Mouse (Mus musculus): Measurements from ENCODE around the gene Nfe2. TPM values are rescaled to one million over a fixed set of nuclear protein-coding genes. Genes with fewer than 3 reads are reported as not detected.

Nfe2 gene
- total and polyA plus RNA-seq, 3 experiments, result 0.14 TPM; not detected in 2

GRCm38 (mm10) chr15:103307125-103307524 lies 48.9 kb upstream of the Nfe2 start:
- TF ChIP-seq BHLHE40 (IDR thresholded peaks at IDR 0.05; ENCODE audit: low read depth, low read length) (no peak), SMC3 (IDR thresholded peaks at IDR 0.05; ENCODE audit: low read depth, low read length) (peak; percentile 87), CHD1 (IDR thresholded peaks at IDR 0.05; ENCODE audit: low read depth, low read length) (no peak), IRF4 (IDR thresholded peaks at IDR 0.05; ENCODE audit: low read depth, low read length) (peak; percentile 72; the same call in 1 of the 2 replicates), MAZ (IDR thresholded peaks at IDR 0.05; ENCODE audit: low read depth, low read length) (no peak), MAX (IDR thresholded peaks at IDR 0.05; ENCODE audit: low read length) (no peak), MEF2A (IDR thresholded peaks at IDR 0.05; ENCODE audit: borderline replicate concordance, low read depth, low read length) (peak; percentile 41; the same call in 1 of the 2 replicates), ELF1 (IDR thresholded peaks at IDR 0.05; ENCODE audit: low read depth, low read length) (peak; percentile 89), ZC3H11A (IDR thresholded peaks at IDR 0.05; ENCODE audit: low read depth, low read length) (peak; percentile 35; the same call in 1 of the 2 replicates), POLR2A (IDR thresholded peaks at IDR 0.05; ENCODE audit: low read depth, low read length) (peak; percentile 39), CTCF (conservative IDR thresholded peaks at IDR 0.05 in 1 of 2, IDR thresholded peaks at IDR 0.05 in 1 of 2; ENCODE audit: low read depth in 2 of 2, low read length in 2 of 2) (peak; percentile 92 to 98), MAFK (IDR thresholded peaks at IDR 0.05; ENCODE audit: insufficient replicate concordance, low read length) (no peak), HCFC1 (IDR thresholded peaks at IDR 0.05; ENCODE audit: low read depth, low read length) (peak; percentile 66), SIN3A (IDR thresholded peaks at IDR 0.05; ENCODE audit: low read length) (peak; percentile 76), CHD2 (IDR thresholded peaks at IDR 0.05; ENCODE audit: low read length) (no peak), RAD21 (IDR thresholded peaks at IDR 0.05; ENCODE audit: low read depth, low read length) (peak; percentile 95)
- Histone ChIP-seq H3K4me2 (ENCODE audit: insufficient read depth, low read depth, poor library complexity, severe bottlenecking) (peak overlapping the region; percentile 27; the same call in 1 of the 2 replicates), H3K27ac (ENCODE audit: insufficient read depth, low read depth) (no peak overlapping the region), H3K4me1 (ENCODE audit: control insufficient read depth in 1 of 2, insufficient read depth in 2 of 2) (peaks cover 10 to 84% of the 10 kb centered on the region in 2 experiments; a peak in 3 of 4 replicates), H3K9me3 (replicated peaks; ENCODE audit: low read length) (no peaks in the 10 kb centered on the region), H3K36me3 (replicated peaks in 1 of 2; ENCODE audit: control insufficient read depth in 1 of 2, insufficient read depth in 1 of 2, low read length in 1 of 2) (peaks cover 0 to 1% of the 10 kb centered on the region in 2 experiments), H3K79me2 (replicated peaks; ENCODE audit: control insufficient read depth, extremely low read depth, insufficient read depth, poor library complexity, severe bottlenecking) (no peaks in the 10 kb centered on the region), H3K9ac (ENCODE audit: insufficient read depth, low read depth) (peak overlapping the region; percentile 28), H3K4me3 (replicated peaks in 1 of 3; ENCODE audit: low read depth in 2 of 3, low read length in 2 of 3, poor library complexity in 1 of 3) (no peak overlapping the region), H3K27me3 (replicated peaks) (peaks cover 5% of the 10 kb centered on the region)
- dilution Hi-C loops (cut with MboI; ENCODE audit: extremely low pct_ligation_motif_present, extremely low pct_unique_long_range_greater_than_20kb, low sequenced_read_pairs) (no loop called here), in situ Hi-C loops (cut with MboI; ENCODE audit: low pct_ligation_motif_present, low pct_unique_long_range_greater_than_20kb, low sequenced_read_pairs) (loop anchor here (5.0 kb wide), 2 partner anchors 55 to 120 kb away; no protein-coding TSS in a partner anchor)
- peak; percentile 98 for DNase-seq (ENCODE audit: extremely low read depth)

DNA sequence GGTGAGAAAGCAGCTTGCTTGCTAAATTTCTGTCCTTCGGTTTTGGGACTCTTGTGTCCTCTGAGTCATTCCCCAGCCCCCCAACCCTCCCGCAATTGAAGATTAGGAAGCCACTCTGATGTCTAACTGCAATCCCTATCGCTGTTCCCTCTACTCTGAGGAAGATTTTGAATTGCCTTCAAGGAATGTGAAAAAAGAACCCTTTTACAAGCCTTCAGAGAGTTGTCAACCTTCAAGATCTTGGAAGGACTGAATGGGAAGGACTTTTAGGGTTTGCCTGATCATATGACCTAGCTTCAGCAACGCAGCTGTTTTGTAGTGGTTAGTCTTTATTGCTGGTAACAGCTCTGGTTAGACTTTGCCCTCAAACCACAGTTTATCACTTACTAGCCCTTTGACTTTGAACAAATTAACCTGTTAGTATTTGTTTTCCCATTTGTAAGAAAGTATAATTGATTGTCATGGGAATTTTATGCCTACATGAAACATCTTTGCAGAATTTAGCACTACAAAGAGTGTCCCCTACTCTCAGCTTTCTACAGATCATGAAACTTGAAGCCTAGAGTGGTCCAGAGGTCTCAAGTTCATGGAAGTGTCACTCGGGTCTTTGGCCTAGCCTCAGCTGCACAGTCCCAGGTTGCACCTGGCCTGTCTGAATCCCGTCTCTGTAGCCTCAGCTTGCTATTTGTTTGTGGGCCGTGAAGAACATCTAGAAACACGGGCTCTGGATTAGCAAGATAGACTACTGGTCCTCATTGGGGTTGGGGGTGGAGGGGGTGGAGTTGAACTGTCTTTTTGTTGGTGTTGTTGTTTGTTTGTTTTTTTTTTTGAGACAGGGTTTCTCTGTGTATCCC lies 47.8 kb upstream of the Nfe2 start:
- Histone ChIP-seq H3K4me1 (ENCODE audit: control insufficient read depth in 1 of 2, insufficient read depth in 2 of 2) (peaks cover 10 to 87% of the 10 kb centered on the region in 2 experiments; a peak in 3 of 4 replicates), H3K9me3 (replicated peaks; ENCODE audit: low read length) (no peaks in the 10 kb centered on the region), H3K27me3 (replicated peaks) (peaks cover 5% of the 10 kb centered on the region), H3K9ac (ENCODE audit: insufficient read depth, low read depth) (peak overlapping the region; percentile 62), H3K27ac (ENCODE audit: insufficient read depth, low read depth) (peak overlapping the region; percentile 17), H3K4me2 (ENCODE audit: insufficient read depth, low read depth, poor library complexity, severe bottlenecking) (peak overlapping the region; percentile 68), H3K79me2 (replicated peaks; ENCODE audit: control insufficient read depth, extremely low read depth, insufficient read depth, poor library complexity, severe bottlenecking) (no peaks in the 10 kb centered on the region), H3K36me3 (replicated peaks in 1 of 2; ENCODE audit: control insufficient read depth in 1 of 2, insufficient read depth in 1 of 2, low read length in 1 of 2) (peaks cover 0 to 1% of the 10 kb centered on the region in 2 experiments), H3K4me3 (replicated peaks in 1 of 3; ENCODE audit: low read depth in 2 of 3, low read length in 2 of 3, poor library complexity in 1 of 3) (peak overlapping the region; percentile 46 to 57 (median 54))
- dilution Hi-C loops (cut with MboI; ENCODE audit: extremely low pct_ligation_motif_present, extremely low pct_unique_long_range_greater_than_20kb, low sequenced_read_pairs) (no loop called here), in situ Hi-C loops (cut with MboI; ENCODE audit: low pct_ligation_motif_present, low pct_unique_long_range_greater_than_20kb, low sequenced_read_pairs) (loop anchor here (5.0 kb wide), 2 partner anchors 54 to 119 kb away; no protein-coding TSS in a partner anchor)
- TF ChIP-seq ELF1 (IDR thresholded peaks at IDR 0.05; ENCODE audit: low read depth, low read length), result no peak
- no peak for TF ChIP-seq MYC (IDR thresholded peaks at IDR 0.05; ENCODE audit: low read depth, low read length)
- TF ChIP-seq KAT2A (IDR thresholded peaks at IDR 0.05; ENCODE audit: insufficient replicate concordance, low read length), result no peak
- TF ChIP-seq CTCF (conservative IDR thresholded peaks at IDR 0.05 in 1 of 2, IDR thresholded peaks at IDR 0.05 in 1 of 2; ENCODE audit: low read depth in 2 of 2, low read length in 2 of 2), result no peak
- TF ChIP-seq ZMIZ1 (IDR thresholded peaks at IDR 0.05; ENCODE audit: low read depth, low read length), result no peak
- no peak for TF ChIP-seq GABPA (IDR thresholded peaks at IDR 0.05; ENCODE audit: insufficient replicate concordance, low read depth, low read length)
- no peak for TF ChIP-seq SIN3A (IDR thresholded peaks at IDR 0.05; ENCODE audit: low read length)
- TF ChIP-seq POLR2A (IDR thresholded peaks at IDR 0.05; ENCODE audit: low read depth, low read length), result no peak
- no peak for DNase-seq (ENCODE audit: extremely low read depth)

Data from CH12.LX (cell line).